Mouse (Mus musculus): ENCODE results near the gene Fhad1. TPM values are rescaled to one million over a fixed set of nuclear protein-coding genes. Genes with fewer than 3 reads are reported as not detected.

Gene Fhad1
- total and polyA plus RNA-seq, 3 experiments: 4.8 to 8.6 (median 5.5) TPM

DNA sequence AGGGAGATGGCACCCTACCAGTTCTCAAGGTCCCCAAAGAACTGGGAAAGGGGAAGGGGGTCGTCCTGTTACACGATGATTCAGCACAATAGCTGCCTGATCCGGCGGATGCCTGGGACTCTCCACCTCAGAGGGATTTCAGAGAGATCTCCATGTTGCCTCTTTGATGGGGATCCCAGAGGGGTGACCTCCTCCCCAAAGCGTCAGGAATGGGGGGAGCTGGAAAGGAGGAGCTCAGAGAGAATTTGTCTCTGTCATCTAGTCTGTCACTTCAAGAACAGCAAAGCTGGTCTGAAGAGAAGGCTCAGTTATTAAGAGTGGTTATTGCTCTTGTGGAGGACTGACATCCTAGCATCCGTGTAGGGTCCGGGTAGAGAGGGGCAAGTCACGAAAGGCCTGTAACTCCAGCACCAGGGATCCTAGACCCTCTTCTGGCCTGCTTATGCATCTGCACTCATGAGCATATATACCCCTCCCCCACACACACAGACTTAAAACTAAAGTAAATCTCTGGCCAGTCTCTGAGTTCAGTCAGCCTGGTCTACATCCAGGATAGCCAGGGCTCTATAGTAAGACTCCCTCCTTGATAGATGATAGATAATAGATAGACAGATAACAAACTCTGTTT, 139.3 kb downstream of the Fhad1 start:
- TF ChIP-seq SIN3A (IDR thresholded peaks at IDR 0.05; ENCODE audit: low read length): no peak
- TF ChIP-seq JUND (conservative IDR thresholded peaks at IDR 0.05; ENCODE audit: low read depth, low read length): no peak
- no peak for TF ChIP-seq ETS1 (conservative IDR thresholded peaks at IDR 0.05; ENCODE audit: low read depth, low read length)
- TF ChIP-seq UBTF (IDR thresholded peaks at IDR 0.05; ENCODE audit: low read depth, low read length): no peak
- TF ChIP-seq RCOR1 (conservative IDR thresholded peaks at IDR 0.05; ENCODE audit: low read depth, low read length): no peak
- TF ChIP-seq USF2 (conservative IDR thresholded peaks at IDR 0.05; ENCODE audit: low read depth, low read length): no peak
- no peak for TF ChIP-seq CTCF (conservative IDR thresholded peaks at IDR 0.05 in 1 of 2, IDR thresholded peaks at IDR 0.05 in 1 of 2; ENCODE audit: low read depth in 2 of 2, low read length in 2 of 2)
- no peak for TF ChIP-seq MAFK (IDR thresholded peaks at IDR 0.05; ENCODE audit: insufficient replicate concordance, low read length)
- no peak for TF ChIP-seq ZNF384 (IDR thresholded peaks at IDR 0.05; ENCODE audit: low read depth, low read length)
- no peak for TF ChIP-seq ZC3H11A (IDR thresholded peaks at IDR 0.05; ENCODE audit: low read depth, low read length)
- no peak for TF ChIP-seq ELF1 (IDR thresholded peaks at IDR 0.05; ENCODE audit: low read depth, low read length)
- no peak for TF ChIP-seq MYC (IDR thresholded peaks at IDR 0.05; ENCODE audit: low read depth, low read length)
- TF ChIP-seq MXI1 (IDR thresholded peaks at IDR 0.05; ENCODE audit: low read depth, low read length): no peak
- TF ChIP-seq SMC3 (IDR thresholded peaks at IDR 0.05; ENCODE audit: low read depth, low read length): no peak
- TF ChIP-seq CHD2 (IDR thresholded peaks at IDR 0.05; ENCODE audit: low read length): no peak
- no peak for TF ChIP-seq PAX5 (IDR thresholded peaks at IDR 0.05; ENCODE audit: low read length)
- no peak for TF ChIP-seq RAD21 (IDR thresholded peaks at IDR 0.05; ENCODE audit: low read depth, low read length)

DNA sequence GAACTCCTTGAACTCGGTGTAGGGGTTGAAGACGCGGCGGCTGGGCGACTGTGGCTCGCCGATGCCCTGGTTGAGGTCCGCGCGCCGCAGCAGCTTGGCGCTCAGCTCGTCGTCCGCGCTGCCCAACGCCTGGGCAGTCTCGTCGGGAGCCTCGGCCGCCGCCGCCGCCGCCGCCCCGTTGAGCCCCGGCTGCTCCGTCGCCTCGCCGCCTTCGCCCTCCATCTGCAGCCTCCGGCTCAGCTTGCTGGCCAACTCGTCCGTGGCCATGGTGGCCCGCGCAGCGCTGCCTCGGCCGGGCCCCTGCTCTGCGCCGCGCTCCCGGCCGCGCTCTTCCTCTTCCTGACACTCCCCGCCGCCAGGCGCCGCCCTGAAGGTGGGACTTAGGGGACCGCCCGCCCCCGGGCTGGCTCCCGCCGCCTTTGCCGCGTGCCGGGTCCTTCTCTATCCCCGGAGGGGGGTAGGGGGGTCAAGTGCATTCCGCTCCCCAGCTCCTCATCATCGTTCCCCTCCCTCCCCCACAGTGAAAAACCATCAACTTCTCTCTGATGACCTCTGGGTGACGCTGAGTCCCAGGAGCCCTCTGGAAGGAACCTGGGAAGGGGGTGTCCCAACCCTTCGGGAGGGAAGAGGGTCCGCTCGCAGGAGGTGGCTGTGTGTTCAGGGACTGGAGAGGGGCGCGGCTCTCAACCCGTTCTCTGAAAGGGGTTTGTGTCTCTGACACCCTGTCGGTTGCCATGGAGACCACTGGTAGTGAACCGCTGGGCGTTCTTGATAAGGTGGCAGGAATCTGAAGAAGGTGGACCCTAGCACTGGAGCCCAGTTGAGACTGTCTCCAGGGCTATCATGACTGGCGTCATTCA, 140.1 kb downstream of the Fhad1 start, which contains the start of gene Efhd2:
Efhd2 (minus strand) TSS at position 320 of the 860 bp plus-strand sequence.
- peaks cover 17% of the 10 kb centered on the region for H3K79me2 ChIP-seq (replicated peaks; ENCODE audit: control insufficient read depth, extremely low read depth, insufficient read depth, poor library complexity, severe bottlenecking)
- H3K36me3 ChIP-seq (replicated peaks in 1 of 2; ENCODE audit: control insufficient read depth in 1 of 2, insufficient read depth in 1 of 2, low read length in 1 of 2): peaks cover 3 to 32% of the 10 kb centered on the region in 2 experiments
- H3K4me3 ChIP-seq (replicated peaks in 1 of 3; ENCODE audit: low read depth in 2 of 3, low read length in 2 of 3, poor library complexity in 1 of 3): peak within 1 kb of the TSS; percentile 92 to 95 (median 92)
- dilution Hi-C loops (cut with MboI; ENCODE audit: extremely low pct_ligation_motif_present, extremely low pct_unique_long_range_greater_than_20kb, low sequenced_read_pairs): no loop called here
- H3K27ac ChIP-seq (ENCODE audit: insufficient read depth, low read depth): no peak within 1 kb of the TSS
- no peaks in the 10 kb centered on the region for H3K9me3 ChIP-seq (replicated peaks; ENCODE audit: low read length)
- peaks cover 8% of the 10 kb centered on the region for H3K27me3 ChIP-seq (replicated peaks)
- H3K9ac ChIP-seq (ENCODE audit: insufficient read depth, low read depth): peak within 1 kb of the TSS; percentile 89
- H3K4me2 ChIP-seq (ENCODE audit: insufficient read depth, low read depth, poor library complexity, severe bottlenecking): peak within 1 kb of the TSS; percentile 97
- peak; percentile 66 for DNase-seq (ENCODE audit: extremely low read depth)
- peaks cover 28 to 47% of the 10 kb centered on the region in 2 experiments for H3K4me1 ChIP-seq (ENCODE audit: control insufficient read depth in 1 of 2, insufficient read depth in 2 of 2)
- in situ Hi-C loops (cut with MboI; ENCODE audit: low pct_ligation_motif_present, low pct_unique_long_range_greater_than_20kb, low sequenced_read_pairs): no loop called here
- TF ChIP-seq TCF12 (IDR thresholded peaks at IDR 0.05; ENCODE audit: low read depth, low read length): peak; percentile 51; the same call in 1 of the 2 replicates
- TF ChIP-seq CHD1 (IDR thresholded peaks at IDR 0.05; ENCODE audit: low read depth, low read length): no peak
- no peak for TF ChIP-seq CTCF (conservative IDR thresholded peaks at IDR 0.05 in 1 of 2, IDR thresholded peaks at IDR 0.05 in 1 of 2; ENCODE audit: low read depth in 2 of 2, low read length in 2 of 2)
- TF ChIP-seq TBP (conservative IDR thresholded peaks at IDR 0.05; ENCODE audit: low read depth, low read length): no peak
- 0 out of 2 replicates have a peak, but pooled peaks have one; percentile 2 for TF ChIP-seq MAFK (IDR thresholded peaks at IDR 0.05; ENCODE audit: insufficient replicate concordance, low read length)
- no peak for TF ChIP-seq USF1 (IDR thresholded peaks at IDR 0.05; ENCODE audit: low read depth, low read length)
- no peak for TF ChIP-seq PAX5 (IDR thresholded peaks at IDR 0.05; ENCODE audit: low read length)
- TF ChIP-seq EP300 (IDR thresholded peaks at IDR 0.05; ENCODE audit: low read length): no peak
- TF ChIP-seq ELF1 (IDR thresholded peaks at IDR 0.05; ENCODE audit: low read depth, low read length): peak; percentile 89
- peak; percentile 62 for TF ChIP-seq NRF1 (IDR thresholded peaks at IDR 0.05; ENCODE audit: low read depth, low read length)
- TF ChIP-seq ZMIZ1 (IDR thresholded peaks at IDR 0.05; ENCODE audit: low read depth, low read length): peak; percentile 93
- TF ChIP-seq USF2 (conservative IDR thresholded peaks at IDR 0.05; ENCODE audit: low read depth, low read length): no peak
- TF ChIP-seq UBTF (IDR thresholded peaks at IDR 0.05; ENCODE audit: low read depth, low read length): no peak
- TF ChIP-seq ZC3H11A (IDR thresholded peaks at IDR 0.05; ENCODE audit: low read depth, low read length): no peak
- TF ChIP-seq JUN (IDR thresholded peaks at IDR 0.05; ENCODE audit: insufficient read depth, low read depth, low read length): no peak
- TF ChIP-seq ZKSCAN1 (IDR thresholded peaks at IDR 0.05; ENCODE audit: borderline replicate concordance, low read depth, low read length): no peak
- no peak; the same call in 1 of the 2 replicates for TF ChIP-seq SIN3A (IDR thresholded peaks at IDR 0.05; ENCODE audit: low read length)
- TF ChIP-seq MXI1 (IDR thresholded peaks at IDR 0.05; ENCODE audit: low read depth, low read length): no peak
- no peak for TF ChIP-seq JUND (conservative IDR thresholded peaks at IDR 0.05; ENCODE audit: low read depth, low read length)
- peak; percentile 7; the same call in 1 of the 2 replicates for TF ChIP-seq IRF4 (IDR thresholded peaks at IDR 0.05; ENCODE audit: low read depth, low read length)
- TF ChIP-seq POLR2A (IDR thresholded peaks at IDR 0.05; ENCODE audit: low read depth, low read length): peak; percentile 87
- TF ChIP-seq RCOR1 (conservative IDR thresholded peaks at IDR 0.05; ENCODE audit: low read depth, low read length): no peak

More for the DNA sequence above, 139.3 kb downstream of the Fhad1 start:
- peak overlapping the region; percentile 97 for H3K4me2 ChIP-seq (ENCODE audit: insufficient read depth, low read depth, poor library complexity, severe bottlenecking)
- H3K9ac ChIP-seq (ENCODE audit: insufficient read depth, low read depth): no peak overlapping the region
- dilution Hi-C loops (cut with MboI; ENCODE audit: extremely low pct_ligation_motif_present, extremely low pct_unique_long_range_greater_than_20kb, low sequenced_read_pairs) (no loop called here), in situ Hi-C loops (cut with MboI; ENCODE audit: low pct_ligation_motif_present, low pct_unique_long_range_greater_than_20kb, low sequenced_read_pairs) (no loop called here)
- H3K4me3 ChIP-seq (replicated peaks in 1 of 3; ENCODE audit: low read depth in 2 of 3, low read length in 2 of 3, poor library complexity in 1 of 3): no peak overlapping the region
- DNase-seq (ENCODE audit: extremely low read depth): no peak
- peaks cover 8% of the 10 kb centered on the region for H3K27me3 ChIP-seq (replicated peaks)
- H3K27ac ChIP-seq (ENCODE audit: insufficient read depth, low read depth): no peak overlapping the region
- H3K79me2 ChIP-seq (replicated peaks; ENCODE audit: control insufficient read depth, extremely low read depth, insufficient read depth, poor library complexity, severe bottlenecking): peaks cover 17% of the 10 kb centered on the region
- H3K9me3 ChIP-seq (replicated peaks; ENCODE audit: low read length): no peaks in the 10 kb centered on the region
- peaks cover 22 to 39% of the 10 kb centered on the region in 2 experiments for H3K4me1 ChIP-seq (ENCODE audit: control insufficient read depth in 1 of 2, insufficient read depth in 2 of 2)
- H3K36me3 ChIP-seq (replicated peaks in 1 of 2; ENCODE audit: control insufficient read depth in 1 of 2, insufficient read depth in 1 of 2, low read length in 1 of 2): peaks cover 3 to 27% of the 10 kb centered on the region in 2 experiments
